Mouse (Mus musculus): ENCODE measurements around the gene Prkca.

GRCm38 (mm10) chr11:108040823-108041222, 302.9 kb downstream of the Prkca start:
- TF ChIP-seq CTCF (IDR thresholded peaks at IDR 0.05; ENCODE audit: low read depth, low read length) = no peak
- TF ChIP-seq POLR2A (IDR thresholded peaks at IDR 0.05; ENCODE audit: insufficient read depth, low read length) = no peak
